Mouse (Mus musculus) adrenal gland, postnatal 25 days (tissue): ENCODE measurements around the gene Tmprss13. TPM values are rescaled to one million over a fixed set of nuclear protein-coding genes. Genes with fewer than 3 reads are reported as not detected.

ENCODE experiments used
- DNase-seq: peaks from one replicate; pipeline ENCODE4 v3.0.0; 2021; ENCODE audit warnings: mixed read lengths
- total RNA-seq: library from RNA; stranded (reverse); gene quantifications from 2 replicates; pipeline ENCODE4 v1.2.3, GENCODE M21; 2021

Gene Tmprss13
- total RNA-seq, 1 experiment from 2014 or later: 0.12 TPM

DNA sequence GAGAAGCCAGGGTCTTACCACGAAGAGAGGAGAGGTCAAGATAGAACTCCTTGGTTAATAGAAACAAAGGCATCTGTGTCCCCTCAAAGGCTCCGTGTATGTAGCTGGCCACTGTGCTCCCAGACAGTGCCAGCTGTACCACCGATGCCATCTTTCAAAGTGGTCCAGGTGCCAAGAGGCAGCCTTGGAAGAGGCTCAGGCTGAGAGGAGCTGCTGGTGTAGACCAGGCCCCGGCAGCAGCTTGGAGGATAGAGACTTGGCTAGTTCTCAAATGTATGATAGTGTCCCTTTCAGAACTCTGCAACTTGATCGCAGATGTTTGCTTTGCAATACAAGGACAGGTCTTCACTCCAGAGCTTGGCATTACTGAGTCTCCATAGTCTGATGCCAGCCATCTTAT, 63.4 kb downstream of the Tmprss13 start:
- DNase-seq: no peak

DNA sequence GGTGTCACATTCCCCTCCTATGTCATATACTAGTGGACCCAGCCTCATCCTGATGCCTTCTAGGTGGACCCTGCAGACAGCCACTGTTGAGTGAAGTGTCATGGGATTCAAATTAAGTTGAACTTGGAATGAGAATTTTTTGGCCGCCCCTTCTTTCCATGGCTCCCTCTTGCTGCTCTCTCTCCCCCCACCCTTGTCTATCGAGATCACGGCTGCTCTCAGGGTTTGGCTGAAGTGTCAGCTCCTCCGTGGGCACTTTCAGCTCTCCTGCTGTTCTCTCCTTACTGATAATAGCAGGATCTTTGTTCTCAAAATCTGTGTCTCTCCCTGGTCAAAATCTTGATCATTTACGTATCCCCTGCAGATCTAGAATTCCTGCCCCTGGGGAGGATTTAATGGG, 63.9 kb downstream of the Tmprss13 start:
- no peak for DNase-seq

DNA sequence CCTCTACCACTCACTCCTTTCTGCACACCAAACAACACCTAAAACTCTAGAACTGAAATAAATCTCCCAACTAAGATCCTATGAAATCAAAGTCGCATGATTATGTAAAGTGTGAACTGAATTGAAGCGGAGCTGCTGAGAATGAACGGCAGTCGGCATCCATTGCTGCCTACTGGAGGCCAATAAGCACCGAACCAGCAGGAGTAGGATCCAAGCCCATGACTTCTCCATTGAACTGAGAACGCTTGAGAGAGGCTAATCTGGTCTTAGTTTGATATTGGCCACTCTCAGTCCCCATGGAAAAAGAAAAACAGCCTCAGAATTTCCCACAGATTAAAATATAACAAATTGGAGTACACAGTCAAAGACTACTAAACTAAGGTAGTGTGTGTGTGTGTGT, 65.0 kb downstream of the Tmprss13 start:
- DNase-seq: no peak

DNA sequence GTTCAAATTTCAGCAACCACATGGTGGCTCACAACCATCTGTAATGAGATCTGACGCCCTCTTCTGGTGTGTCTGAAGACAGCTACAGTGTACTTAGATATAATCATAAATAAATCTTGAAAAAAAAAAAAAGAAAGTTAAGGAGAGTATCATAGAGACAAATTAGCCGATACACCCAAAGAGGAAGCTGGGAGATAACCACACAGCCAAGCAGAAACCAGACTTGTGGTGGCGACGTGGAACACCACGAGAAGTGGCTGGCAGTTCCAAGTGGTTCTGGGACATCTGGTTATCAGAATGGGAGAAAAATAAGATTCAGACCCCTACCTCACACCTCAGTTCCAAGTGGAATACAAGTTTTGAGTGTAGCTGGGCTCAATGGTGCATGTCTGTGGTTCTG, 67.8 kb downstream of the Tmprss13 start:
- no peak for DNase-seq

DNA sequence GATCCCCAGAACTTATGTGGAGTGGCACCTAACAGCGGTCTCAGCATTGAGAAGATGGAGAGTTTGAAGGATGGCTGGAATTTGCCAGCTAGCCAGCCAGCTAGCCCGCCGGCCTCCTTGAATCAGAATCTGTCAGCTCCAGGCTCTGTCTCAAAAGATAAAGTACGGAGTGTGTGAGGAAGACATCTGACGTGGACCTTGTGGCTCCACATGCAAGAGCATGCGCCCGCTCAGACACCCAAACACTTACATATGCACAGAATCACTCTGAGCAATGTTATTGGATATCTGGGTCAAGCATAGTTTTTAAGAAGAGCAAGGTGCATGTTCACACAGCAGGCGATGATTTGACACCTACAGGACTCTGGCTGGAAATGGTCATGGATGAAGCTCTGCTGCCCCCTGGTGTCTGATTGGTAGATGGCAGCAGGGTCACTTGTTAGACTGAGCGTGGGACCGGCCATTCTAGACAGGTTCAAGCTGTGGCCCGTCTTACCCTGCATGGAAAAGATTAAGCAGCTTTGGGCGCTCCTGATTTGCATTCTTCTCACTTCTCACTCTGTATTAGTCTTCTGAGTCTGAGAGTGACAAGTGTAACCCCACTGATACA, 69.6 kb downstream of the Tmprss13 start:
- DNase-seq: peak; percentile 82

DNA sequence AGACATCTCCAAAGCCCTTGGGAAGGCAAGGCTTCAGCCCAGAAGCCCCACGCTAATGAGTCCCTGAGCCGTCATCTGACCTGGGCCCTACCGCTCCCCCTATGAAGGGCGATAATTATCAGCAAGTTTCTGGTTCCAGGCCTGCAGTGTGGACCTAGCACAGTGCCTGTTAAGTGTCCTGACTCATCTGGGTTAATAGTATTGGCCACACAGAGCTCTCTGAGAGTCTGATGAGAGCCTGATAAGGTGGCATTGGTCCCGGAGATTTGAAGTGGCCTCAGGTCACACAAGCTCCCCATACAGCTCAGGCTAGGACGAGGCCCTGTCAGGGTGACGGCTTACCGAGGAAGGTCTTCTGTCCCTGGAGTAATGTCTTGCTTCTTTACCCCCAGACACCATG, 70.7 kb downstream of the Tmprss13 start:
- DNase-seq: no peak

DNA sequence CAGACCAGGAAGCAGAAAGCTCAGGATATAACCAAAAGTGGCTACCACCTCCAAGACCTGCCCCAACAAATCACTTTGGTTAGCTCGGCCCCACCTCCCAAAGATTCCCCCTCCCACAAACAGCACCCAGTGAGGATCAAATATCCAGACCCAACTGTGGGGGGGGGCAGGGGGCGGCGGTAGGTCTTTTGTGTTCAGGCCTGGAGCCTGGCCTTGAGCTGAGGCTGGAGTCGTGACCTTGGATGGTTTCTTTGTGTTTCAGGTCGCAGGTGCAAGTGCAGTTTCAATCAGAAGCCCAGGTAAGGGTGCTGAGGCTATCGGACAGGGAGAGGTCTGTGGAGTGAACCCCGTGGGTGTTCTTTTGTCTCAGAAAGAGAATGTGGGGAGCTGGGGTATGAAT, 72.4 kb downstream of the Tmprss13 start:
- DNase-seq: no peak

DNA sequence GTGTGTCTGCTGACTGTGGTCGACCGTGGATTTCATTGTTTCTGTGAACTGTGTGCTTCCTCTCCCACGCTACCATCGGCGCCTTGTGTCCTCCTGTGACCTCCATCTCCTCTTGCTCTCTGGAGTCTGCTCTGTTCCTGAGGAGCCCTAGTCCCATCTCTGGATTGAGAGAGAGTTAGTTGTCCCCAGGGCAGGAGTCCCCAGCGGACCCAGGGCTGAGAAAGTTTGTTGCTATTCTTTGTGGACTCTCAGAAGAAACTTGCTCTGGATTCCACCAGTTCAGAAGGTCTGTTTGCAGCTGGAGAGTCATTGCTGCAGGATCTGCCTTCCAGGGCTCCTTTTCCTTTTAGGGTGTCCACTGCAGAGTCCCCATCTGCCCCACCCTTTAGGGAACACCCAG, 76.3 kb downstream of the Tmprss13 start:
- no peak for DNase-seq

DNA sequence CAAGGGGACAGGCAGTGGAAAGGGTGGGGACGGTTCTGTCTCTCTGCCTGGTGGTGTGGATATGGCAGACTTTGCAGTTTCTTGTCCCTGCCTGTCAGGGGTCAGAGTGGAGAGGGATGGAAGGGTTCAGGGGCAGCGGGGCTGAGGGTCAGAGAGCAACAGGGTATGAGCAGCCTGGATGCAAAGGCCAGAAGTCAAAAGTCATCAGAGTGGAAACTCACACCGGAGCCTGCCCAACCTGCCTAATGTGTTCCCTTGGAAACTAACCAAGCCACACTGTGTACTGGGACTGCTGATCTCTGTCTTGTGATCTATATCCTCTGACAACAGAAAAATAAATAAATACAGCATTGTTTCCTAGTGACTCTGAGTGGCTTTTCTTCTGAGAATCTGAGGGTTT, 76.9 kb downstream of the Tmprss13 start:
- DNase-seq: no peak

Other genes with a start within 250 kb of the Tmprss13 start
- 1.1 and 2.6 TPM in 2 replicates for gene Jaml, start 239.9 kb upstream of the Tmprss13 start, total RNA-seq
- 9.4 and 11.0 TPM in 2 replicates for gene Scn2b, start 201.3 kb upstream of the Tmprss13 start, total RNA-seq
- gene Scn4b, start 180.7 kb upstream of the Tmprss13 start, total RNA-seq: 0.24 and 0.49 TPM in 2 replicates
- gene BC049352, start 137.1 kb upstream of the Tmprss13 start, total RNA-seq: not detected in 2 replicates
- gene Tmprss4, start 115.0 kb upstream of the Tmprss13 start, total RNA-seq: not detected in 2 replicates
- gene Il10ra, start 50.0 kb upstream of the Tmprss13 start, total RNA-seq: 1.6 and 1.9 TPM in 2 replicates
- 153 and 178 TPM in 2 replicates for gene Fxyd6, start 51.1 kb downstream of the Tmprss13 start, total RNA-seq
- 2.9 and 3.4 TPM in 2 replicates for gene Fxyd2, start 80.6 kb downstream of the Tmprss13 start, total RNA-seq
- 0.62 and 1.5 TPM in 2 replicates for gene Dscaml1, start 107.5 kb downstream of the Tmprss13 start, total RNA-seq